Comparison of ENCODE assay signal across 10 mouse cellular contexts in genomic region chr2:160066491-160067303, GRCm38 (mm10).
DNase-seq lines count a peak whose midpoint lies in the region; ATAC-seq lines count a peak whose summit lies in the region.
"Had no signal": no experiment of that assay in that cellular context is flagged by ENCODE, and none has a peak within 500 bp of the region (broad histone marks: within the 10 kb centered on the region; RNA-seq: fewer than 3 reads in every experiment).

No protein-coding gene starts in this region.

- no peaks in the 10 kb centered on the region for H3K9me3 ChIP-seq in kidney, embryonic 15.5 days (replicated peaks)
- H3K9me3 ChIP-seq: embryonic facial prominence, embryonic 12.5 days had no signal

- no peaks in the 10 kb centered on the region for H3K36me3 ChIP-seq in kidney, embryonic 15.5 days
- H3K36me3 ChIP-seq: embryonic facial prominence, embryonic 12.5 days; G1E had no signal

- H3K27ac ChIP-seq in kidney, embryonic 15.5 days, result peak overlapping the region; percentile 62
- H3K27ac ChIP-seq: embryonic facial prominence, embryonic 12.5 days had no signal

- H3K9ac ChIP-seq in kidney, embryonic 15.5 days, result no peak overlapping the region
- H3K9ac ChIP-seq: embryonic facial prominence, embryonic 12.5 days had no signal

- 17% methylated on average over 6 of the region's 6 CpGs for WGBS in kidney, embryonic 15.5 days

- H3K4me3 ChIP-seq in kidney, embryonic 15.5 days (replicated peaks), result no peak overlapping the region
- H3K4me3 ChIP-seq: embryonic facial prominence, embryonic 12.5 days had no signal

- peak; percentile 6 to 28 for DNase-seq in layer of hippocampus, adult 18-20 months (ENCODE audit: low spot score in 2 of 2)
- DNase-seq in layer of hippocampus, adult 9-10 months (ENCODE audit: low spot score), result no peak
- DNase-seq in brain, adult 2 months (ENCODE audit: low read depth, low spot score), result peak; percentile 38
- peak; percentile 69 for DNase-seq in heart, adult 8-10 months (ENCODE audit: low spot score)
- DNase-seq in lung, postnatal 14 days, result peak; percentile 55
- no peak for DNase-seq in embryo, embryonic 11 days

- no peaks in the 10 kb centered on the region for H3K27me3 ChIP-seq in kidney, embryonic 15.5 days
- H3K27me3 ChIP-seq: embryonic facial prominence, embryonic 12.5 days had no signal

- H3K4me2 ChIP-seq in kidney, embryonic 15.5 days, result no peak overlapping the region
- H3K4me2 ChIP-seq: embryonic facial prominence, embryonic 12.5 days had no signal

- H3K4me1 ChIP-seq in kidney, embryonic 15.5 days, result peaks cover 17% of the 10 kb centered on the region

- ATAC-seq in kidney, embryonic 15.5 days (replicated peaks; ENCODE audit: low FRiP score), result peak; percentile 89
- no peak for ATAC-seq in granulocyte monocyte progenitor cell, adult 5-6 weeks (replicated peaks; ENCODE audit: poor library complexity, severe bottlenecking)

Comparison
In these comparisons a context has a peak if more than half of its experiments do, and no peak if none do; other contexts are left out.
1. DNase-seq: peak in layer of hippocampus, adult 18-20 months (2 of 2), brain, adult 2 months (single experiment), heart, adult 8-10 months (single experiment) and lung, postnatal 14 days (single experiment); none in layer of hippocampus, adult 9-10 months (single experiment) and embryo, embryonic 11 days (single experiment).